Mouse (Mus musculus) liver, embryonic 13.5 days (tissue): ENCODE data around the gene Nr5a1. TPM values are rescaled to one million over a fixed set of nuclear protein-coding genes. Genes with fewer than 3 reads are reported as not detected.

Source experiments
- ATAC-seq: fragments of 200-750 bp; cut with Nextera tagmentation; 2 replicates; pipeline ENCODE4 v1.8.0; 2017; ENCODE audit warnings: low read depth, mild to moderate bottlenecking, moderate number of reproducible peaks, moderate library complexity
- DNase-seq: peaks from one replicate; pipeline ENCODE4 v3.0.0; 2022
- H3K27ac ChIP-seq: fragments of 300-500 bp; sonication (generic); 2 replicates; pipeline ENCODE4 v1.5.1; 2015; ENCODE audit warnings: moderate library complexity, mild to moderate bottlenecking, inconsistent platforms
- H3K27me3 ChIP-seq: fragments of 300-500 bp; sonication (generic); 2 replicates; pipeline ENCODE4 v1.6.1; 2015; ENCODE audit warnings: mild to moderate bottlenecking, inconsistent platforms
- H3K36me3 ChIP-seq: fragments of 300-500 bp; sonication (generic); 2 replicates; pipeline ENCODE4 v1.6.1; 2015; ENCODE audit warnings: mild to moderate bottlenecking, inconsistent platforms
- H3K4me1 ChIP-seq: fragments of 300-500 bp; sonication (generic); replicated peaks from 2 replicates; pipeline ENCODE4 v1.6.1; 2015; ENCODE audit warnings: inconsistent platforms
- H3K4me2 ChIP-seq: fragments of 300-500 bp; sonication (generic); 2 replicates; pipeline ENCODE4 v1.6.1; 2015; ENCODE audit warnings: inconsistent platforms, mild to moderate bottlenecking, moderate library complexity
- H3K4me3 ChIP-seq: fragments of 300-500 bp; sonication (generic); replicated peaks from 2 replicates; pipeline ENCODE4 v1.5.1; 2015; ENCODE audit warnings: mild to moderate bottlenecking, inconsistent platforms
- H3K9ac ChIP-seq: fragments of 300-500 bp; sonication (generic); 2 replicates; pipeline ENCODE4 v1.6.1; 2015; ENCODE audit warnings: mild to moderate bottlenecking, inconsistent platforms
- H3K9me3 ChIP-seq: fragments of 300-500 bp; sonication (generic); replicated peaks from 2 replicates; pipeline ENCODE4 v1.6.1; 2016; ENCODE audit warnings: inconsistent platforms
- WGBS: fragments of 180-500 bp; shearing (Covaris S2); methylation state at CpG from one replicate; pipeline ENCODE4 v1.1.7; 2015; ENCODE audit not compliant: insufficient replicate concordance; 5-methylcytosine and 5-hydroxymethylcytosine counted together
- polyA plus RNA-seq: library from polyadenylated mRNA; unstranded; fragments of >200 nt; fragmentation: Nextera tagmentation; extraction: Ambion mirVana; gene quantifications from 2 replicates; pipeline ENCODE4 v1.2.1, GENCODE M21; 2015

The Nr5a1 gene
- polyA plus RNA-seq, 1 experiment from 2014 or later, result not detected

DNA sequence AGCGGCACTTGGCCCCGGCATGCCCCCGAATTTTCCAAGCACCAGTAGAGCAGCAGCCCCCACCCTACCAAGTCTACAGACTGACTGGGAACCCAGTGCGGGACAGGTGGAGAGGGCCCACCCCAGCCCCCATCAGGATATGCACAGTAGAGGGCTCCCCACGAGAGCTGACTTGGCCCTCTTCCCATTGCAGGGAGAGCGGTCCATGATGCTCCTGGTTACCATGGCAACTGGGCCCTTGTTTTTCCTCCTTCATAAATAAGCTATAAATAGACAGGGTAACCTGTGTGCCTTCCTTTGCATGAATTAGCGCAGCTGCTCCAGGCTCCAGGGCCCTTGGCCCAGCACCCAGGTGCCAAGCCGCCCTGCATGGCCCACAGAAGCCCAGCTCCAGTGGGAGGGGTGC, 67.1 kb downstream of the Nr5a1 start:
- ATAC-seq (no peak), DNase-seq (no peak)
- Histone ChIP-seq H3K4me3 (no peak overlapping the region), H3K4me1 (peaks cover 15% of the 10 kb centered on the region), H3K27ac (no peak overlapping the region), H3K9ac (no peak overlapping the region), H3K9me3 (no peaks in the 10 kb centered on the region), H3K4me2 (no peak overlapping the region), H3K36me3 (no peaks in the 10 kb centered on the region), H3K27me3 (peaks cover under 1% of the 10 kb centered on the region; the same call in 1 of the 2 replicates)
- 76% methylated on average over 8 of the region's 8 CpGs for WGBS

DNA sequence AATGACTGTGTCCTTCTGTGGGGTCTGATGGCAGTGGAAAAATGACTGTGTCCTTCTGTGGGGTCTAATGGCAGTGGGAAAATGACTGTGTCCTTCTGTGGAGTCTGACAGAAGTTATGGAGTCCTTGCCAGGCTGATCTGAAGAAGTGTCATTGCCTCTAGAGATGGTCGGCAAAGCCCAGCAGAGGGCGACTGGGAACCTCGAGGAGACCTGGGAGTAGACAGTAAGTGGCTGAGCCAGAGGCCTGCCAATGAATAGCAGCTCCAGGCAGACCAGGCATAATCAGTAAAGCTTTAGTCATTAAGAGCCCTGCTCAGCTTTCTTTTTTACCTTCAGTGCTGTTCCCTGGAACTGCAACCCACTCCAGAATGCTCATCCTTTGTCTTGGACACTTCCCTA, 68.4 kb downstream of the Nr5a1 start:
- Histone ChIP-seq H3K9me3 (no peaks in the 10 kb centered on the region), H3K36me3 (peaks cover 11% of the 10 kb centered on the region), H3K4me2 (no peak overlapping the region), H3K4me3 (no peak overlapping the region), H3K27me3 (no peaks in the 10 kb centered on the region), H3K27ac (no peak overlapping the region), H3K4me1 (peaks cover 20% of the 10 kb centered on the region), H3K9ac (no peak overlapping the region)
- DNase-seq, result peak; percentile 42
- ATAC-seq, result 0 out of 2 replicates have a peak, but pooled peaks have one; percentile 41
- WGBS, result 2% methylated on average over 3 of the region's 3 CpGs

DNA sequence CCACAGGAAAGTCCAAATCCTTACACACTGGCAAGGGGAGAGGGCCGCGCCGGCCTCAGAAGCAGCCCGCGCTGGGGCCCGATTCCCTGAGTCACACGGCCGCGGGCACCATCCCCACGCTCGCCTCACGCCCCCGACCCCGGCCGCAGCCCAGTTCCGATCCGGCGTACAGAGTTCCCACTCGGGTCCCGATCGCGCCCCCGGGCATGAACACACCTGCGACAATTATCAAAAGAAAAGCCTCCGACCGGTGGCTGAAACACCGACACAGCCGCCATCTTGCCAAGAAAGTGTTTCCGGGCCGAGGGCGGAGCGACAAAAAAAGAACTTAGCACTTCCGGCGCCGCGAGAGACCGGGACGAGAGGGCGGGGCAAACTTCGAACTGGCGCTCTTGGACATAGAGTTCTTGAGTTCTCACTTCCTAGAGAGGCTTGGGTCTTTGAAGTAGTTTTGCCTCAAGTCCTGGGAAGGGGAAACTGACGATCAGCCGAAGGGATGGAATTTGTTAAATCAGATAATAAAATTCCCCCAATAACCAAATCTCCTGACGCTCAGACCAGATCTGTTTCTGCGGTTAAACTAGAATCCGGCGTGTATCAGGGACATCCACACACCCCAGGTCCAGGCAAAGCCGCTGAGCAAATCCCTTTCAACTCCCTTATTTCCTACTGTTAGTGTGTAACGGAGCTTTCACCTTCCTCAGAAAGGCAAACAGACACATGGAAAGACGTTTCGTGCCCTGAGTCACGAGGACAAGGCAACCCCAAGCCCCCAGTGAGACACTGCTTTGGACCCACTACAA, 70.5 kb downstream of the Nr5a1 start, which contains the start of gene Psmb7:
Psmb7 (minus strand) TSS at position 463 of the 803 bp plus-strand sequence.
- Histone ChIP-seq H3K4me1 (peaks cover 20% of the 10 kb centered on the region), H3K9me3 (no peaks in the 10 kb centered on the region), H3K4me2 (peak within 1 kb of the TSS; percentile 80), H3K27me3 (no peaks in the 10 kb centered on the region), H3K36me3 (peaks cover 30% of the 10 kb centered on the region), H3K27ac (peak within 1 kb of the TSS; percentile 67), H3K9ac (peak within 1 kb of the TSS; percentile 87), H3K4me3 (peak within 1 kb of the TSS; percentile 84)
- ATAC-seq (peak; percentile 87), DNase-seq (peak; percentile 87)
- whole genome bisulfite sequencing, result 2% methylated on average over 52 of the region's 52 CpGs

Other genes starting within 250 kb of the Nr5a1 start
- 29.9 and 38.3 TPM in 2 replicates for gene Nek6, start 202.9 kb downstream of the Nr5a1 start, polyA plus RNA-seq
- 213 and 227 TPM in 2 replicates for gene Psmb7, start 70.5 kb downstream of the Nr5a1 start, polyA plus RNA-seq
- gene Nr6a1, start 213.1 kb upstream of the Nr5a1 start, polyA plus RNA-seq, result 0.83 and 1.4 TPM in 2 replicates
- 0.08 and 0.12 TPM in 2 replicates for gene Olfml2a, start 217.4 kb upstream of the Nr5a1 start, polyA plus RNA-seq